Mouse (Mus musculus) B cell, adult (primary cell): Measurements from ENCODE around the gene Dgcr6. TPM values are rescaled to one million over a fixed set of nuclear protein-coding genes. Genes with fewer than 3 reads are reported as not detected.

ENCODE experiments used
- total RNA-seq: library from RNA; stranded (reverse); gene quantifications from 4 replicates; pipeline ENCODE4 v1.2.4, GENCODE M21; 2023; ENCODE audit not compliant: inconsistent age

Gene Dgcr6
- total RNA-seq, result 19.0 to 24.7 TPM (median 23.8 TPM) in 4 replicates

DNA sequence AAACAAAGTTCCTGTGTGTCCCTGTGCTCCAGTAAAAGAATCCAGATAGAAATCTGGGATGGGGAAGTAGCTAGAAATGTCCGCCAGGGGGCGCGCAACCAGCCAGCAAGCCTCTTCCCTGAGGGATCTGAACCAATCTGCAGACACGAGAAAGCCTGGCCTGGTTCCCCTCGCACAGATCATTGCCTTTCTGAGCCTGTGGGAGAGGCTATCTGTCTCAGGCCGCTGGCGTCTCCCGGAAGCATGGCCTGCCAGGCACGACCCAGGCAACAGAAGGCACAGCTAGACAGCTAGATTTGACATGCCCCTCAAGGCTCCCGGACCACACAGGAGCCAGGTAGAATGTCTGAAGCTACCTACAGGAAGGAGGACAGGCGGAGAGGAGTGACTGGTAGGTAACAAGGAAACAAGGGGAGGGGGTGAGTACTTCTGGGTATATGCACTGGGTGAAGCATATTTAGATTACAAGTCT lies at the start of gene Dgcr6:
Gene Dgcr6, plus strand, starts transcription at position 130 of the 472 bp plus-strand sequence.

Other genes with a start within 250 kb of the Dgcr6 start
- gene B830017H08Rik, start 219.7 kb upstream of the Dgcr6 start, total RNA-seq, result not detected in 4 replicates
- 13.5 to 20.7 TPM (median 15.1 TPM) in 4 replicates for gene Car15, start 214.5 kb upstream of the Dgcr6 start, total RNA-seq
- 2.6 to 3.5 TPM (median 2.9 TPM) in 4 replicates for gene Gm20518, start 161.2 kb upstream of the Dgcr6 start, total RNA-seq
- gene Tssk1, start 158.6 kb upstream of the Dgcr6 start, total RNA-seq, result not detected in 4 replicates
- gene Dgcr2, start 154.3 kb upstream of the Dgcr6 start, total RNA-seq, result 64.1 to 71.8 TPM (median 67.0 TPM) in 4 replicates
- not detected in 4 replicates for gene Tssk2, start 154.2 kb upstream of the Dgcr6 start, total RNA-seq
- 56.0 to 63.9 TPM (median 58.8 TPM) in 4 replicates for gene Ess2, start 141.5 kb upstream of the Dgcr6 start, total RNA-seq
- not detected in 4 replicates for gene Gsc2, start 137.8 kb upstream of the Dgcr6 start, total RNA-seq
- 24.4 to 32.4 TPM (median 27.8 TPM) in 4 replicates for gene Slc25a1, start 124.6 kb upstream of the Dgcr6 start, total RNA-seq
- not detected in 4 replicates for gene Vpreb2, start 72.4 kb upstream of the Dgcr6 start, total RNA-seq
- gene Prodh, start 37.3 kb downstream of the Dgcr6 start, total RNA-seq, result 8.5 to 13.7 TPM (median 10.6 TPM) in 4 replicates
- 0.29 TPM in 1 of 4 replicates, not detected in the others for gene Rtn4r, start 74.8 kb downstream of the Dgcr6 start, total RNA-seq
- not detected in 4 replicates for gene Ccdc188, start 165.0 kb downstream of the Dgcr6 start, total RNA-seq
- gene Zdhhc8, start 182.3 kb downstream of the Dgcr6 start, total RNA-seq, result 18.9 to 28.1 TPM (median 25.2 TPM) in 4 replicates
- gene Trmt2a, start 195.8 kb downstream of the Dgcr6 start, total RNA-seq, result 150 to 190 TPM (median 173 TPM) in 4 replicates
- 99.2 to 109 TPM (median 108 TPM) in 4 replicates for gene Ranbp1, start 195.9 kb downstream of the Dgcr6 start, total RNA-seq
- gene Gm49776, start 205.5 kb downstream of the Dgcr6 start, total RNA-seq, result not detected in 4 replicates
- gene Dgcr8, start 236.4 kb downstream of the Dgcr6 start, total RNA-seq, result 32.5 to 41.7 TPM (median 40.3 TPM) in 4 replicates